Mouse (Mus musculus) testis, postnatal 14 days (tissue): ENCODE data around the gene Hcrt.

ENCODE experiments used
- DNase-seq: peaks from one replicate; pipeline ENCODE4 v3.0.0; 2021; ENCODE audit warnings: low spot score

Hcrt gene

GRCm38 (mm10) chr11:100735954-100736745 is 26.6 kb downstream of the Hcrt start:
- no peak for DNase-seq

- DNase-seq = no peak
These were observed 27.4 kb downstream of the Hcrt start for GRCm38 (mm10) chr11:100735134-100735865.

- DNase-seq = no peak
These were observed 32.1 kb downstream of the Hcrt start for GRCm38 (mm10) chr11:100730477-100731205.

- DNase-seq = no peak
These were observed 32.8 kb downstream of the Hcrt start for GRCm38 (mm10) chr11:100729976-100730375.

- no peak for DNase-seq
These were observed 34.1 kb downstream of the Hcrt start for GRCm38 (mm10) chr11:100728601-100729000.

GRCm38 (mm10) chr11:100727201-100727600 is 35.5 kb downstream of the Hcrt start:
- DNase-seq = no peak

GRCm38 (mm10) chr11:100724919-100725512 is 37.7 kb downstream of the Hcrt start:
- DNase-seq = no peak

- DNase-seq = no peak
These were observed 40.2 kb downstream of the Hcrt start for GRCm38 (mm10) chr11:100722493-100723028.

GRCm38 (mm10) chr11:100721776-100722492 is 40.8 kb downstream of the Hcrt start:
- DNase-seq = no peak

- DNase-seq = no peak
These were observed 41.5 kb downstream of the Hcrt start for GRCm38 (mm10) chr11:100721254-100721653.

GRCm38 (mm10) chr11:100720345-100720744 is 42.4 kb downstream of the Hcrt start:
- DNase-seq = no peak

GRCm38 (mm10) chr11:100719893-100720292 is 42.8 kb downstream of the Hcrt start:
- DNase-seq = no peak

- DNase-seq = no peak
These were observed 43.4 kb downstream of the Hcrt start for GRCm38 (mm10) chr11:100719312-100719711.

- no peak for DNase-seq
These were observed 43.9 kb downstream of the Hcrt start for GRCm38 (mm10) chr11:100718866-100719265.

- no peak for DNase-seq
These were observed 44.3 kb downstream of the Hcrt start for GRCm38 (mm10) chr11:100718462-100718861.

- DNase-seq = no peak
These were observed 46.1 kb downstream of the Hcrt start for GRCm38 (mm10) chr11:100716649-100717048.

- DNase-seq = no peak
These were observed 47.8 kb downstream of the Hcrt start for GRCm38 (mm10) chr11:100714948-100715347.

GRCm38 (mm10) chr11:100714534-100714915 is 48.2 kb downstream of the Hcrt start:
- no peak for DNase-seq

- peak; percentile 66 for DNase-seq
These were observed 48.8 kb downstream of the Hcrt start, which contains the start of gene Hspb9 for GRCm38 (mm10) chr11:100713735-100714533. Hspb9 (plus strand) TSS chr11:100713850.

- no peak for DNase-seq
These were observed 49.6 kb downstream of the Hcrt start for GRCm38 (mm10) chr11:100713174-100713573.
